Mouse (Mus musculus): ENCODE measurements at regions not wholly inside any gene's neighbourhood (a gene's known extent, or its start where the extent isn't known, plus 50 kb on each side); places are given as distances from the start of the nearest gene placed in this dataset.
A peak's percentile ranks its signal among the peaks of the same experiment; 100 is the strongest.

- DNase-seq (ENCODE audit: low spot score in 2 of 2), result no peak
These were observed 56.5 kb downstream of the Otud1 start for GRCm38 (mm10) chr2:19714025-19714424.

GRCm38 (mm10) chr2:19715564-19716238 is 58.1 kb downstream of the Otud1 start:
- peak; percentile 60 to 78 for DNase-seq (ENCODE audit: low spot score in 2 of 2)

GRCm38 (mm10) chr2:19716388-19716787 is 58.8 kb downstream of the Otud1 start:
- no peak for DNase-seq (ENCODE audit: low spot score in 2 of 2)

GRCm38 (mm10) chr2:19726085-19726484 is 68.5 kb downstream of the Otud1 start:
- DNase-seq (ENCODE audit: low spot score in 2 of 2), result no peak

- peak; percentile 36 to 49 for DNase-seq (ENCODE audit: low spot score in 2 of 2)
These were observed 69.4 kb downstream of the Otud1 start for GRCm38 (mm10) chr2:19726904-19727303.

- no peak for DNase-seq (ENCODE audit: low spot score in 2 of 2)
These were observed 75.6 kb downstream of the Otud1 start for GRCm38 (mm10) chr2:19732922-19733859.

GRCm38 (mm10) chr2:19734164-19734870 is 76.8 kb downstream of the Otud1 start:
- DNase-seq (ENCODE audit: low spot score in 2 of 2), result no peak

GRCm38 (mm10) chr2:19741508-19741907 is 84.0 kb downstream of the Otud1 start:
- DNase-seq (ENCODE audit: low spot score in 2 of 2), result no peak

GRCm38 (mm10) chr2:19743467-19743866 is 85.9 kb downstream of the Otud1 start:
- no peak for DNase-seq (ENCODE audit: low spot score in 2 of 2)

- DNase-seq (ENCODE audit: low spot score in 2 of 2), result no peak
These were observed 87.6 kb downstream of the Otud1 start for GRCm38 (mm10) chr2:19744986-19745660.

- DNase-seq (ENCODE audit: low spot score in 2 of 2), result no peak
These were observed 95.2 kb downstream of the Otud1 start for GRCm38 (mm10) chr2:19752753-19753152.

GRCm38 (mm10) chr2:19753479-19753878 is 95.9 kb downstream of the Otud1 start:
- DNase-seq (ENCODE audit: low spot score in 2 of 2), result no peak

- DNase-seq (ENCODE audit: low spot score in 2 of 2), result no peak
These were observed 100.4 kb downstream of the Otud1 start for GRCm38 (mm10) chr2:19757910-19758309.

- peak; percentile 21 to 36 for DNase-seq (ENCODE audit: low spot score in 2 of 2)
These were observed 101.6 kb downstream of the Otud1 start for GRCm38 (mm10) chr2:19759169-19759568.

- no peak for DNase-seq (ENCODE audit: low spot score in 2 of 2)
These were observed 102.0 kb downstream of the Otud1 start for GRCm38 (mm10) chr2:19759577-19759976.

- DNase-seq (ENCODE audit: low spot score in 2 of 2), result no peak
These were observed 105.4 kb downstream of the Otud1 start for GRCm38 (mm10) chr2:19762996-19763395.

- no peak for DNase-seq (ENCODE audit: low spot score in 2 of 2)
These were observed 124.7 kb upstream of the Etl4 start for GRCm38 (mm10) chr2:19784913-19785312.

- DNase-seq (ENCODE audit: low spot score in 2 of 2), result no peak
These were observed 123.8 kb upstream of the Etl4 start for GRCm38 (mm10) chr2:19785663-19786260.

GRCm38 (mm10) chr2:19792177-19792576 is 117.4 kb upstream of the Etl4 start:
- DNase-seq (ENCODE audit: low spot score in 2 of 2), result no peak

- no peak for DNase-seq (ENCODE audit: low spot score in 2 of 2)
These were observed 112.8 kb upstream of the Etl4 start for GRCm38 (mm10) chr2:19796790-19797189.
